Mouse (Mus musculus): ENCODE results near the gene Ovol1.

- no peak for TF ChIP-seq CTCF (IDR thresholded peaks at IDR 0.05; ENCODE audit: control insufficient read depth, insufficient read depth, low read length)
- no peak for TF ChIP-seq POLR2A (IDR thresholded peaks at IDR 0.05; ENCODE audit: borderline replicate concordance, control insufficient read depth, low read depth, low read length)
These were observed 48.7 kb upstream of the Ovol1 start for GRCm38 (mm10) chr19:5609171-5609546.

Data from bone marrow, adult 2 months (tissue).